Mouse (Mus musculus) heart, postnatal 14 days (tissue): ENCODE measurements around the gene Cckar. TPM values are rescaled to one million over a fixed set of nuclear protein-coding genes. Genes with fewer than 3 reads are reported as not detected.
"Not testable (repeated sequence)": the region's sequence is repeated elsewhere in the genome, so short reads cannot be mapped to it uniquely, and the experiment has no call there.

Source experiments
- DNase-seq, 2 experiments: peaks; one replicate each; pipeline ENCODE4 v3.0.0; 2021 to 2022
- intact Hi-C: fragments of 180-260 bp; cut with DNase I; formaldehyde crosslinking; loops from one replicate; pipeline ENCODE4 v1.15.1; 2025
- total RNA-seq, 2 experiments: library from RNA; stranded (reverse); gene quantifications; 2 replicates each; pipeline ENCODE4 v1.2.3; 2021

Gene Cckar
- total RNA-seq, 2 experiments from 2014 or later = 0.22 TPM; not detected in 1

DNA sequence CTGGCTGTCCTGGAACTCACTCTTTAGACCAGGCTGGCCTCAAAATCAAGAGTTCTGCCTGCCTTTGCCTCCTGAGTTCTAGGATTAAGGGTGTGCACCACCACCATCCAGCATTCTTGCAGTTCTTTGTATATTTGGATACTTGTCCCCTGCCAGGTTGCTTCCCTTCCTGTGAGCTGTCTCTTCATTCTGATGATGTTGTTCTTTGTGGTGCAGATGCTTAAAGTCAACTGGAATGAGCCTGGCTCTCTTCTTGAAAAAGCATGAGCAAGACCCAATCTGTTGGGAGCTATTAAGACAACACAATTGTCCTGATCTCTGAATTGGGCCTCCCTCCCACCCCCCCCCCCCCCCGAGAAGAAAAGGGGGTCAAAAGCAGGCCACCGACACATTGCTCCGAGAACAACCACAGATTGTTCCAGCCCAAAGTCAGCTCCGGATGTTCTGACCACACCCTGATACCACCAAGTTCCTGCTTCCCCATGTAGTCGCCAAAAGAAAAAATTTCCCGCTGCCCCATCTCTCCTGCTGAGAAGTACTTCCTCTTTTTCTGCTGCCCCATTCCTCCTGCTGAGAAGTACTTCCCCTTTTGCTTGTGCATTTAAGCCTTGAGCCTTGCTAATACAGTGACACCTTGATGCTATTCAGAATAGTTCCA, 33.9 kb downstream of the Cckar start:
- not testable (repeated sequence) for DNase-seq
- intact Hi-C loops = loop anchor here (2.0 kb wide), 1 partner anchor 77 kb away; no protein-coding TSS in a partner anchor

GRCm38 (mm10) chr5:53672352-53672751, 35.2 kb downstream of the Cckar start:
- intact Hi-C loops = loop anchor here (1.0 to 2.0 kb wide), 3 partner anchors 76 to 346 kb away; no protein-coding TSS in a partner anchor
- peak; percentile 68 to 82 for DNase-seq

- intact Hi-C loops = no loop called here
- no peak for DNase-seq
Observed at GRCm38 (mm10) chr5:53671507-53671906, 36.0 kb downstream of the Cckar start.

GRCm38 (mm10) chr5:53670321-53670938, 37.1 kb downstream of the Cckar start:
- no peak for DNase-seq
- intact Hi-C loops = no loop called here

GRCm38 (mm10) chr5:53668021-53668420, 39.5 kb downstream of the Cckar start:
- no peak for DNase-seq
- intact Hi-C loops = no loop called here

DNA sequence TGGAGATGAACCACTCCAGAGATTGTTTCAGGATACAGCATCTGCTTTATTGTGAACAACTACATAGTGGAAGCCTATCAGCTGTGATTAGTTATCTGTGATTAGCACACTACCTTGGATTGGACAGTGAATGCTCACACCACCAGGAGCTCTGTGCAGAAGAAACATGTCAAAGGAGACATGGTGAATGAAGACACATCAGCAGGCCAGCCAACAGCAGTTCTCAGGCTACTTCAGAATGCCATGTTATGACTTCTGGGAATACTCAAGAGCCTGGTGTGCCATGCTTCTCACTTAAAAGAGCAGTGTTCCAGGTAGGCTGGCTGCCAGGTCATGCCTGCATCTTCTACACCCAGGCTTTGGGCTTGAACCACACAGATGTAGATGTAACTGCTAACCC, 43.8 kb downstream of the Cckar start:
- no peak for DNase-seq
- intact Hi-C loops = no loop called here

- intact Hi-C loops = no loop called here
- DNase-seq = no peak
Observed at GRCm38 (mm10) chr5:53662413-53662812, 45.1 kb downstream of the Cckar start.

DNA sequence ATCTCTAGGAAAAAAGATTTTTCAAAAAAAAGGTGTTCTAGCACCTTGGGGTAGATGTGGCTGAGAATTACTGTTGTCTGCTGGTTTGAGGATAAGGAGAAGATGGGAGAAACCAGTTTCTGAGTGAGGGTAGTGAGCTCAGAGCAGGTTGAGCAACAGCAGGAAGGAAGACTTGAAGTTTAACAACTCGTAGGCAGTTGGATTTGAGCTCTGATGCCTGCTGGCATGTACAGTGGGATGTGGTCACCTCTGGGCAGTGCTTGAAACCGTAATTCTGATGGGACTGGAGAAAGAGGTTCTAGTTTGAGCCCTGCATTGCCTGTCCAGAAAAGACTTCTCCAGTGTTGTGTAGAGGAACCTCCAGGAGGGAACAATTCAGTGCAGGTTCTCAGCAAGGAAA, 46.0 kb downstream of the Cckar start:
- intact Hi-C loops = no loop called here
- DNase-seq = no peak

- intact Hi-C loops = loop anchor here (10.0 kb wide), 1 partner anchor 457 kb away; no protein-coding TSS in a partner anchor
- DNase-seq = peak in 1 of 2 experiments; percentile 26
Observed at GRCm38 (mm10) chr5:53657925-53658324, 49.6 kb downstream of the Cckar start.

- intact Hi-C loops = loop anchor here (10.0 kb wide), 1 partner anchor 458 kb away; no protein-coding TSS in a partner anchor
- no peak for DNase-seq
Observed at GRCm38 (mm10) chr5:53656596-53656995, 50.9 kb downstream of the Cckar start.

Other genes with a start within 250 kb of the Cckar start
- 10 to 100 TPM; 28.6 to 33.9 TPM for gene Rbpj, start 241.6 kb downstream of the Cckar start, total RNA-seq
- gene Tbc1d19, start 101.9 kb upstream of the Cckar start, total RNA-seq = 10 to 100 TPM; 18.1 to 18.2 TPM